Mouse (Mus musculus) liver, adult 2 months (tissue): ENCODE results near the gene Kcnip4.

Experiments used
- CTCF ChIP-seq: fragments of 200-500 bp; IDR thresholded peaks from 2 replicates; pipeline ENCODE4 v1.5.1; 2011; ENCODE audit warnings: low read depth, low read length, control low read depth
- POLR2A ChIP-seq: fragments of 200-500 bp; IDR thresholded peaks from 2 replicates; pipeline ENCODE4 v1.6.1; 2011; ENCODE audit warnings: low read length, control low read depth; ENCODE audit not compliant: insufficient read depth; ENCODE audit errors: extremely low read depth

- TF ChIP-seq POLR2A, result no peak
- no peak for TF ChIP-seq CTCF
Measured at GRCm38 (mm10) chr5:49329023-49329422, 195.7 kb downstream of the Kcnip4 start.
